ENCODE assay signal across 26 mouse cellular contexts in the genomic region with DNA sequence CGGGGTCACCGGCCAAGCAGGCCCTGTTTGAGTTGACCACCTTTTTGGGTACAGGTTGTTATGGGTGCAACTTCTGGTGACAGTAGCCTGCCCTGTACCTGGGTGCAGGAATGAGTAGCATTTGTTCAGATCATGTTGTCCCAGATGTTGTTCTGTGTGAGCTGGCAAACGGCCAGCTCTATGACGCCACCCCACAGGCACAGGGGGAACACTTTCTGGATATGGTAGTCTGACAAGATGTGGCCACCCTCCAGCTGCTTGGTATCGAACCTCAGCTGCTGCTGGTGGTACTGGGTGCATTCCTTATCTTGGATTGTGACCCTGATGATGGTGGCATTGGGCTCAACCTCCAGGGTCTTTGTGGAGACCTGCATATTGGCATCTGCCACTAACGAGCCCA. TPM values are rescaled to one million over a fixed set of nuclear protein-coding genes. Genes with fewer than 3 reads are reported as not detected.
DNase-seq lines count a peak whose midpoint lies in the region; ATAC-seq and TF ChIP-seq lines count a peak whose summit lies in the region.
"Had no signal": no experiment of that assay in that cellular context is flagged by ENCODE, and none has a peak within 500 bp of the region (broad histone marks: within the 10 kb centered on the region; RNA-seq: fewer than 3 reads in every experiment).

No protein-coding gene starts in this region.

- 67% methylated on average over 6 of the region's 6 CpGs for WGBS in liver, embryonic 14.5 days (ENCODE audit: insufficient replicate concordance)

- peak in 1 of 2 experiments; percentile 19; a peak in 1 of 4 replicates for TF ChIP-seq EP300 in MEL (IDR thresholded peaks at IDR 0.05; ENCODE audit: low read depth in 1 of 2, low read length in 2 of 2)
- TF ChIP-seq EP300 in liver, embryonic 14.5 days (IDR thresholded peaks at IDR 0.05; ENCODE audit: low read depth): no peak

- H3K4me2 ChIP-seq in liver, embryonic 14.5 days (ENCODE audit: low read depth): no peak overlapping the region
- H3K4me2 ChIP-seq: midbrain, embryonic 12.5 days had no signal

- peaks cover 22 to 28% of the 10 kb centered on the region in 2 experiments for H3K4me1 ChIP-seq in MEL (ENCODE audit: control insufficient read depth in 1 of 2, insufficient read depth in 2 of 2, low read length in 2 of 2)
- peaks cover 43 to 45% of the 10 kb centered on the region in 2 experiments for H3K4me1 ChIP-seq in liver, embryonic 14.5 days (replicated peaks; ENCODE audit: control insufficient read depth in 2 of 2, insufficient read depth in 2 of 2, low read length in 1 of 2)
- H3K4me1 ChIP-seq: midbrain, embryonic 12.5 days had no signal

- no peak for TF ChIP-seq RAD21 in MEL (IDR thresholded peaks at IDR 0.05; ENCODE audit: low read depth, low read length)

- H3K36me3 ChIP-seq in MEL (ENCODE audit: control insufficient read depth in 1 of 2, insufficient read depth in 2 of 2, low read length in 2 of 2): peaks cover 0 to 33% of the 10 kb centered on the region in 2 experiments; a peak in 2 of 4 replicates
- no peaks in the 10 kb centered on the region for H3K36me3 ChIP-seq in liver, embryonic 14.5 days (replicated peaks; ENCODE audit: control insufficient read depth, insufficient read depth, low read depth)
- H3K36me3 ChIP-seq: G1E; midbrain, embryonic 12.5 days had no signal

- H3K79me2 ChIP-seq in MEL (ENCODE audit: control insufficient read depth, insufficient read depth, low read length, poor library complexity): peaks cover 17% of the 10 kb centered on the region

- H3K9ac ChIP-seq in MEL (ENCODE audit: control insufficient read depth, low read depth, low read length, poor library complexity, severe bottlenecking): no peak overlapping the region
- peak overlapping the region; percentile 9; the same call in 1 of the 2 replicates for H3K9ac ChIP-seq in liver, embryonic 14.5 days (replicated peaks)
- H3K9ac ChIP-seq: forebrain, postnatal 0 days; midbrain, embryonic 12.5 days had no signal

- no peak overlapping the region for H3K27ac ChIP-seq in MEL (ENCODE audit: control insufficient read depth, low read depth, low read length)
- H3K27ac ChIP-seq in liver, embryonic 14.5 days: peak overlapping the region; percentile 97
- H3K27ac ChIP-seq: gastrocnemius, adult 2 months; hindbrain, postnatal 0 days; layer of hippocampus, adult 2 months; midbrain, embryonic 12.5 days had no signal

- no peak for TF ChIP-seq CTCF in MEL (IDR thresholded peaks at IDR 0.05 in 2 of 3, conservative IDR thresholded peaks at IDR 0.05 in 1 of 3; ENCODE audit: control insufficient read depth in 1 of 3, insufficient read depth in 1 of 3, low read depth in 2 of 3, low read length in 3 of 3, poor library complexity in 1 of 3, severe bottlenecking in 1 of 3)
- TF ChIP-seq CTCF in liver, embryonic 14.5 days (IDR thresholded peaks at IDR 0.05; ENCODE audit: low read depth): no peak

- ATAC-seq in erythroblast, adult 5-6 weeks (replicated peaks; ENCODE audit: low FRiP score, poor library complexity, severe bottlenecking): peak; percentile 27
- ATAC-seq in liver, embryonic 14.5 days (ENCODE audit: insufficient read depth): no peak
- ATAC-seq: forebrain, postnatal 0 days; hindbrain, postnatal 0 days; intestine, embryonic 16.5 days had no signal

- no peaks in the 10 kb centered on the region for H3K9me3 ChIP-seq in MEL (replicated peaks; ENCODE audit: insufficient read depth, low read length)
- H3K9me3 ChIP-seq in liver, embryonic 14.5 days (ENCODE audit: control insufficient read depth, low read length): no peaks in the 10 kb centered on the region
- H3K9me3 ChIP-seq: G1E; midbrain, embryonic 12.5 days had no signal

- H3K4me3 ChIP-seq in MEL (ENCODE audit: control insufficient read depth in 1 of 2, insufficient read depth in 1 of 2, low read depth in 2 of 2, low read length in 2 of 2): no peak overlapping the region
- no peak overlapping the region for H3K4me3 ChIP-seq in liver, embryonic 14.5 days (ENCODE audit: insufficient read depth in 1 of 2, low read depth in 2 of 2, low read length in 2 of 2)
- H3K4me3 ChIP-seq: gastrocnemius, adult 2 months; layer of hippocampus, adult 2 months; midbrain, embryonic 12.5 days had no signal

- no peak for TF ChIP-seq POLR2A in MEL (IDR thresholded peaks at IDR 0.05; ENCODE audit: control insufficient read depth in 1 of 2, insufficient read depth in 1 of 2, low read depth in 1 of 2, low read length in 2 of 2, poor library complexity in 1 of 2)

- no peaks in the 10 kb centered on the region for H3K27me3 ChIP-seq in MEL (ENCODE audit: control insufficient read depth in 1 of 2, insufficient read depth in 2 of 2, low read length in 2 of 2)
- H3K27me3 ChIP-seq in liver, embryonic 14.5 days (ENCODE audit: control insufficient read depth, insufficient read depth, low read length): peaks cover 2% of the 10 kb centered on the region; the same call in 1 of the 2 replicates
- H3K27me3 ChIP-seq: CH12.LX; midbrain, embryonic 12.5 days had no signal

- DNase-seq in MEL (ENCODE audit: low read depth, low spot score): peak; percentile 58
- no peak for DNase-seq in liver, embryonic 14.5 days (ENCODE audit: low read depth in 3 of 3, low spot score in 3 of 3)
- DNase-seq in spleen, postnatal 14 days (ENCODE audit: low spot score in 2 of 2): peak; percentile 37 to 44
- no peak for DNase-seq in frontal cortex, postnatal 10 days (ENCODE audit: low spot score in 2 of 2)
- no peak for DNase-seq in retina, embryonic 14.5 days (ENCODE audit: low spot score)
- no peak for DNase-seq in frontal cortex, adult 2 months (ENCODE audit: extremely low spot score in 1 of 2, low spot score in 1 of 2)
- DNase-seq: adrenal gland, adult 2 months; cerebellum, adult 9-10 months; forebrain, postnatal 0 days; gastrocnemius, adult 2 months; kidney, adult 9 months; kidney, postnatal 25 days; layer of hippocampus, postnatal 36 days; lung, adult 18-20 months; lung, postnatal 14 days; retina, postnatal 1 day; right cerebral cortex, postnatal 25 days had no signal

TF ChIP-seq in MEL, 35 proteins besides CTCF, POLR2A, EP300 and RAD21:
- TF ChIP-seq ETS1 (IDR thresholded peaks at IDR 0.05; ENCODE audit: low read depth, low read length) (peak; percentile 88), HCFC1 (IDR thresholded peaks at IDR 0.05; ENCODE audit: low read depth, low read length) (no peak), SIN3A (IDR thresholded peaks at IDR 0.05; ENCODE audit: low read length) (peak; percentile 33; the same call in 1 of the 2 replicates), JUND (IDR thresholded peaks at IDR 0.05; ENCODE audit: low read depth, low read length) (no peak), TAL1 (IDR thresholded peaks at IDR 0.05; ENCODE audit: low read length) (0 out of 2 replicates have a peak, but pooled peaks have one; percentile 27), TCF12 (IDR thresholded peaks at IDR 0.05; ENCODE audit: low read depth, low read length) (peak; percentile 45), MXI1 (IDR thresholded peaks at IDR 0.05; ENCODE audit: low read depth, low read length) (no peak), MAFK (IDR thresholded peaks at IDR 0.05; ENCODE audit: borderline replicate concordance, low read depth, low read length) (no peak), GATA1 (IDR thresholded peaks at IDR 0.05; ENCODE audit: low read depth, low read length) (0 out of 2 replicates have a peak, but pooled peaks have one; percentile 8), MYC (IDR thresholded peaks at IDR 0.05; ENCODE audit: low read depth, low read length) (no peak)
TF ChIP-seq in MEL: peak in this region for 5.

RNA-seq across cellular contexts. Expression of a gene that starts 3.1 kb away (rescaled TPM):
- total RNA-seq in MEL (2012; rRNA removed): 24.5 and 28.2 TPM in 2 replicates
- polyA plus RNA-seq in MEL (2012; ENCODE audit: insufficient read depth in 1 of 2, insufficient read length in 2 of 2, low read depth in 1 of 2, low replicate concordance in 2 of 2, missing spikeins in 1 of 2): 10 to 100 TPM; 70.1 to 94.1 TPM
- 229 and 299 TPM in 2 replicates for total RNA-seq in erythroblast, adult 5-6 weeks (2015; ENCODE audit: low replicate concordance)
- total RNA-seq in erythroblast, adult 5-6 weeks (2017; ENCODE audit: low replicate concordance): 275 and 350 TPM in 2 replicates
- 14.7 and 44.4 TPM in 2 replicates for polyA plus RNA-seq in liver, embryonic 14.5 days (2012; rRNA removed)
- polyA plus RNA-seq in liver, embryonic 14.5 days (2014; fragmentation: Nextera tagmentation; extraction: Ambion mirVana): 31.9 and 38.4 TPM in 2 replicates
- 167 and 168 TPM in 2 replicates for polyA plus RNA-seq in frontal cortex, adult 2 months (2012; rRNA removed)

RNA-seq across cellular contexts. Expression of a gene that starts 8.2 kb away (rescaled TPM):
- 28.1 and 36.6 TPM in 2 replicates for total RNA-seq in MEL (2012; rRNA removed)
- 10 to 100 TPM in 1 of 2 experiments, not detected in 1; 71.2 TPM for polyA plus RNA-seq in MEL (2012; ENCODE audit: insufficient read depth in 1 of 2, insufficient read length in 2 of 2, low read depth in 1 of 2, low replicate concordance in 2 of 2, missing spikeins in 1 of 2)
- 1.9 and 2.9 TPM in 2 replicates for total RNA-seq in erythroblast, adult 5-6 weeks (2015; ENCODE audit: low replicate concordance)
- 4.8 and 10.7 TPM in 2 replicates for total RNA-seq in erythroblast, adult 5-6 weeks (2017; ENCODE audit: low replicate concordance)
- 9.4 and 9.5 TPM in 2 replicates for polyA plus RNA-seq in liver, embryonic 14.5 days (2012; rRNA removed)
- polyA plus RNA-seq in liver, embryonic 14.5 days (2014; fragmentation: Nextera tagmentation; extraction: Ambion mirVana): 8.5 and 10.2 TPM in 2 replicates
- polyA plus RNA-seq in frontal cortex, adult 2 months (2012; rRNA removed): 64.1 and 67.0 TPM in 2 replicates

RNA-seq across cellular contexts. Expression of a gene that starts 34.5 kb away (rescaled TPM):
- total RNA-seq in MEL (2012; rRNA removed): 0.10 and 0.12 TPM in 2 replicates
- under 1 TPM in 1 of 2 experiments, not detected in 1; 0.42 TPM for polyA plus RNA-seq in MEL (2012; ENCODE audit: insufficient read depth in 1 of 2, insufficient read length in 2 of 2, low read depth in 1 of 2, low replicate concordance in 2 of 2, missing spikeins in 1 of 2)
- total RNA-seq in erythroblast, adult 5-6 weeks (2015; ENCODE audit: low replicate concordance): not detected in 2 replicates
- not detected in 2 replicates for total RNA-seq in erythroblast, adult 5-6 weeks (2017; ENCODE audit: low replicate concordance)
- polyA plus RNA-seq in liver, embryonic 14.5 days (2012; rRNA removed): 15.6 and 18.3 TPM in 2 replicates
- 5.8 and 8.7 TPM in 2 replicates for polyA plus RNA-seq in liver, embryonic 14.5 days (2014; fragmentation: Nextera tagmentation; extraction: Ambion mirVana)
- polyA plus RNA-seq in frontal cortex, adult 2 months (2012; rRNA removed): 0.26 and 1.1 TPM in 2 replicates
- total RNA-seq: CH12.LX; forebrain, postnatal 0 days; gastrocnemius, adult 2 months; layer of hippocampus, adult 2 months; layer of hippocampus, postnatal 36 days; left cerebral cortex, postnatal 10 days; megakaryocyte progenitor cell, adult 5-6 weeks had no signal

Comparison
In these comparisons a context has a peak if more than half of its experiments do, and no peak if none do; other contexts are left out.
1. DNase-seq: peak in MEL (single experiment) and spleen, postnatal 14 days (2 of 2); none in liver, embryonic 14.5 days (0 of 3), frontal cortex, postnatal 10 days (0 of 2), retina, embryonic 14.5 days (single experiment) and frontal cortex, adult 2 months (0 of 2).